Mouse (Mus musculus): ENCODE measurements around the gene Wdr25. TPM values are rescaled to one million over a fixed set of nuclear protein-coding genes. Genes with fewer than 3 reads are reported as not detected.

The Wdr25 gene
- total and polyA plus RNA-seq, 3 experiments: 8.3 to 12.4 (median 10.8) TPM

DNA sequence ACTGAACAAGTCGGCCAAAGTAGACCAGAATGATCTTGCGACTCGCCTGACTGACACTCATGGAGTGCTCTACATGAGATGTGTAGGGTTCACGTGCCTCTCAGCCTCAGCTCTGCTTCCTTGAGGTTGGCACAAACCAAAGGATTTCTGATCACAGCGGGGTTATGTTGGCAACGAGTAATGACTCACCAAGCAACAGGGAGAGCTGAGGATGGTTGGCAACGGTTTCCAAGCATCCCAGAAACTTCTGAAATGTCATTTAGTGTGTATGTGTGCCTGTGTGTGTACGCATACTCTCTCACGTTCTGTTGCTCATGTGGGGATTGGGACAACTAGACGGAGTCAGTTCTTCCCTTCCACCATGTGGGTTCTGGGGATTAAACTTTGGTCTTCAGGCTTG, 74.6 kb downstream of the Wdr25 start:
- H3K79me2 ChIP-seq (replicated peaks; ENCODE audit: control insufficient read depth, extremely low read depth, insufficient read depth, poor library complexity, severe bottlenecking): no peaks in the 10 kb centered on the region
- TF ChIP-seq MAFK (IDR thresholded peaks at IDR 0.05; ENCODE audit: insufficient replicate concordance, low read length): no peak
- H3K36me3 ChIP-seq (replicated peaks in 1 of 2; ENCODE audit: control insufficient read depth in 1 of 2, insufficient read depth in 1 of 2, low read length in 1 of 2): peaks cover 0 to 23% of the 10 kb centered on the region in 2 experiments
- H3K4me3 ChIP-seq (replicated peaks in 1 of 3; ENCODE audit: low read depth in 2 of 3, low read length in 2 of 3, poor library complexity in 1 of 3): no peak overlapping the region
- no peaks in the 10 kb centered on the region for H3K4me1 ChIP-seq (ENCODE audit: control insufficient read depth in 1 of 2, insufficient read depth in 2 of 2)
- H3K27me3 ChIP-seq (replicated peaks): no peaks in the 10 kb centered on the region
- H3K9me3 ChIP-seq (replicated peaks; ENCODE audit: low read length): no peaks in the 10 kb centered on the region
- dilution Hi-C loops (cut with MboI; ENCODE audit: extremely low pct_ligation_motif_present, extremely low pct_unique_long_range_greater_than_20kb, low sequenced_read_pairs): no loop called here
- H3K9ac ChIP-seq (ENCODE audit: insufficient read depth, low read depth): no peak overlapping the region
- in situ Hi-C loops (cut with MboI; ENCODE audit: low pct_ligation_motif_present, low pct_unique_long_range_greater_than_20kb, low sequenced_read_pairs): no loop called here
- H3K4me2 ChIP-seq (ENCODE audit: insufficient read depth, low read depth, poor library complexity, severe bottlenecking): no peak overlapping the region
- H3K27ac ChIP-seq (ENCODE audit: insufficient read depth, low read depth): no peak overlapping the region
- DNase-seq (ENCODE audit: extremely low read depth): no peak

DNA sequence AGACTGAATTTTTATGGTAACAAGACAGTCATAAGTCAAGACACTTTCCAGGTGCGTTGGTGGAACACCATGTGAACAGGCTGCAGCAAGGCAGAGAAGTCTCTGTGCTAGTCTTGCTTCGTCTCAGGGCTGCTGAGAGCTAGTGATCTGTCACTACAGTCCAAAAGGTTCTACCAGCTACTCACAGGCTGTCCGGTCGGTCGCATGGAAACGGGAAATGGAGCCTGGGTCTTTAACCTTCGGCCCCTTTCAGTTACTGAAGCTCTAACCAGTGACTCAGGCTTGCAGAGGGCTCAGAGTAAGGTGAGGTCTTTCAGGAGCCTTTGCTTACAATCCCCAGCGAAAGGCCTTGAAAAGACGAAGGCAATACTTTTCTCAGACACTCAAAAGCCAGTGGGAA, 78.0 kb downstream of the Wdr25 start:
- Histone ChIP-seq H3K36me3 (replicated peaks in 1 of 2; ENCODE audit: control insufficient read depth in 1 of 2, insufficient read depth in 1 of 2, low read length in 1 of 2) (peaks cover 0 to 19% of the 10 kb centered on the region in 2 experiments), H3K9me3 (replicated peaks; ENCODE audit: low read length) (peaks cover 3% of the 10 kb centered on the region), H3K4me2 (ENCODE audit: insufficient read depth, low read depth, poor library complexity, severe bottlenecking) (no peak overlapping the region), H3K27me3 (replicated peaks) (no peaks in the 10 kb centered on the region), H3K4me1 (ENCODE audit: control insufficient read depth in 1 of 2, insufficient read depth in 2 of 2) (no peaks in the 10 kb centered on the region), H3K27ac (ENCODE audit: insufficient read depth, low read depth) (no peak overlapping the region), H3K79me2 (replicated peaks; ENCODE audit: control insufficient read depth, extremely low read depth, insufficient read depth, poor library complexity, severe bottlenecking) (no peaks in the 10 kb centered on the region), H3K9ac (ENCODE audit: insufficient read depth, low read depth) (no peak overlapping the region), H3K4me3 (replicated peaks in 1 of 3; ENCODE audit: low read depth in 2 of 3, low read length in 2 of 3, poor library complexity in 1 of 3) (no peak overlapping the region)
- TF ChIP-seq MYC (IDR thresholded peaks at IDR 0.05; ENCODE audit: low read depth, low read length): no peak
- no peak for TF ChIP-seq E2F4 (IDR thresholded peaks at IDR 0.05; ENCODE audit: insufficient replicate concordance, low read depth, low read length)
- TF ChIP-seq PAX5 (IDR thresholded peaks at IDR 0.05; ENCODE audit: low read length): no peak
- TF ChIP-seq NRF1 (IDR thresholded peaks at IDR 0.05; ENCODE audit: low read depth, low read length): no peak
- TF ChIP-seq CTCF (conservative IDR thresholded peaks at IDR 0.05 in 1 of 2, IDR thresholded peaks at IDR 0.05 in 1 of 2; ENCODE audit: low read depth in 2 of 2, low read length in 2 of 2): no peak
- TF ChIP-seq USF1 (IDR thresholded peaks at IDR 0.05; ENCODE audit: low read depth, low read length): no peak
- TF ChIP-seq ZC3H11A (IDR thresholded peaks at IDR 0.05; ENCODE audit: low read depth, low read length): no peak
- no peak for TF ChIP-seq TCF12 (IDR thresholded peaks at IDR 0.05; ENCODE audit: low read depth, low read length)
- TF ChIP-seq MEF2A (IDR thresholded peaks at IDR 0.05; ENCODE audit: borderline replicate concordance, low read depth, low read length): no peak
- no peak for TF ChIP-seq ZMIZ1 (IDR thresholded peaks at IDR 0.05; ENCODE audit: low read depth, low read length)
- TF ChIP-seq CHD1 (IDR thresholded peaks at IDR 0.05; ENCODE audit: low read depth, low read length): no peak
- no peak for TF ChIP-seq ZNF384 (IDR thresholded peaks at IDR 0.05; ENCODE audit: low read depth, low read length)
- in situ Hi-C loops (cut with MboI; ENCODE audit: low pct_ligation_motif_present, low pct_unique_long_range_greater_than_20kb, low sequenced_read_pairs) (no loop called here), dilution Hi-C loops (cut with MboI; ENCODE audit: extremely low pct_ligation_motif_present, extremely low pct_unique_long_range_greater_than_20kb, low sequenced_read_pairs) (no loop called here)
- no peak for DNase-seq (ENCODE audit: extremely low read depth)

DNA sequence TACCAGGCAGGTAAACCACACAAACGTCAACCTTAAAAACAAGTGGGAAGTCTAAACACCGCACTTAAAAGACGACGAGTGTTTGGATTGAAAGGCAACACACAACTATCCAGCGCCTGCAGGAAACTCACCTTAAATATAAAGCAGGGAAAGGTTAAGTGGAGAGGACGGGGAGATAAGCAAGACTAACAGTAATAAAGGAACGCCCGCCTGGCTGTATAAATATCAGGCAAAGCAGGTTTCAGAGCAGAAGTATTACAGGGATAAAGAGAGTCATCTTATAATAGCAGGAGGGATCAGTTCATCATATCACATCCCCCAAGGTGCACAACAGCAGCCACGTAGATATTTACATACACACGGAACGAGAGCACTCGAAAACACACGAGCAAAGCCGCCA, 78.8 kb downstream of the Wdr25 start:
- Histone ChIP-seq H3K4me2 (ENCODE audit: insufficient read depth, low read depth, poor library complexity, severe bottlenecking) (no peak overlapping the region), H3K9ac (ENCODE audit: insufficient read depth, low read depth) (no peak overlapping the region), H3K4me3 (replicated peaks in 1 of 3; ENCODE audit: low read depth in 2 of 3, low read length in 2 of 3, poor library complexity in 1 of 3) (no peak overlapping the region), H3K79me2 (replicated peaks; ENCODE audit: control insufficient read depth, extremely low read depth, insufficient read depth, poor library complexity, severe bottlenecking) (no peaks in the 10 kb centered on the region), H3K36me3 (replicated peaks in 1 of 2; ENCODE audit: control insufficient read depth in 1 of 2, insufficient read depth in 1 of 2, low read length in 1 of 2) (peaks cover 0 to 18% of the 10 kb centered on the region in 2 experiments), H3K9me3 (replicated peaks; ENCODE audit: low read length) (peaks cover 3% of the 10 kb centered on the region), H3K27me3 (replicated peaks) (no peaks in the 10 kb centered on the region), H3K4me1 (ENCODE audit: control insufficient read depth in 1 of 2, insufficient read depth in 2 of 2) (no peaks in the 10 kb centered on the region), H3K27ac (ENCODE audit: insufficient read depth, low read depth) (no peak overlapping the region)
- no peak for TF ChIP-seq MYC (IDR thresholded peaks at IDR 0.05; ENCODE audit: low read depth, low read length)
- no peak for TF ChIP-seq CTCF (conservative IDR thresholded peaks at IDR 0.05 in 1 of 2, IDR thresholded peaks at IDR 0.05 in 1 of 2; ENCODE audit: low read depth in 2 of 2, low read length in 2 of 2)
- no peak for TF ChIP-seq HCFC1 (IDR thresholded peaks at IDR 0.05; ENCODE audit: low read depth, low read length)
- no peak for TF ChIP-seq MAZ (IDR thresholded peaks at IDR 0.05; ENCODE audit: low read depth, low read length)
- TF ChIP-seq BHLHE40 (IDR thresholded peaks at IDR 0.05; ENCODE audit: low read depth, low read length): no peak
- TF ChIP-seq IRF4 (IDR thresholded peaks at IDR 0.05; ENCODE audit: low read depth, low read length): no peak
- no peak for TF ChIP-seq POLR2AphosphoS2 (IDR thresholded peaks at IDR 0.05; ENCODE audit: low read depth, low read length)
- no peak for TF ChIP-seq E2F4 (IDR thresholded peaks at IDR 0.05; ENCODE audit: insufficient replicate concordance, low read depth, low read length)
- no peak for TF ChIP-seq RAD21 (IDR thresholded peaks at IDR 0.05; ENCODE audit: low read depth, low read length)
- TF ChIP-seq GABPA (IDR thresholded peaks at IDR 0.05; ENCODE audit: insufficient replicate concordance, low read depth, low read length): no peak
- TF ChIP-seq UBTF (IDR thresholded peaks at IDR 0.05; ENCODE audit: low read depth, low read length): no peak
- no peak for TF ChIP-seq ZNF384 (IDR thresholded peaks at IDR 0.05; ENCODE audit: low read depth, low read length)
- no peak for TF ChIP-seq ETS1 (conservative IDR thresholded peaks at IDR 0.05; ENCODE audit: low read depth, low read length)
- TF ChIP-seq KAT2A (IDR thresholded peaks at IDR 0.05; ENCODE audit: insufficient replicate concordance, low read length): no peak
- in situ Hi-C loops (cut with MboI; ENCODE audit: low pct_ligation_motif_present, low pct_unique_long_range_greater_than_20kb, low sequenced_read_pairs): no loop called here
- no peak for DNase-seq (ENCODE audit: extremely low read depth)
- dilution Hi-C loops (cut with MboI; ENCODE audit: extremely low pct_ligation_motif_present, extremely low pct_unique_long_range_greater_than_20kb, low sequenced_read_pairs): no loop called here
